In genomic region chr2:112822721-112823120, GRCm38 (mm10) we compare ENCODE assay signal across 11 mouse cellular contexts.
DNase-seq lines count a peak whose midpoint lies in the region; ATAC-seq and TF ChIP-seq lines count a peak whose summit lies in the region.
"Had no signal": no experiment of that assay in that cellular context is flagged by ENCODE, and none has a peak within 500 bp of the region (broad histone marks: within the 10 kb centered on the region; RNA-seq: fewer than 3 reads in every experiment).

No protein-coding gene starts in this region.

- H3K27me3 ChIP-seq in heart, adult 2 months (ENCODE audit: control insufficient read depth, insufficient read depth, low read length) = no peaks in the 10 kb centered on the region
- no peaks in the 10 kb centered on the region for H3K27me3 ChIP-seq in heart, embryonic 10.5 days (ENCODE audit: insufficient read depth, poor library complexity, severe bottlenecking)
- H3K27me3 ChIP-seq in midbrain, postnatal 0 days (ENCODE audit: insufficient read depth, low read length) = no peaks in the 10 kb centered on the region
- H3K27me3 ChIP-seq: embryonic facial prominence, embryonic 15.5 days had no signal

- no peak for ATAC-seq in midbrain, postnatal 0 days (ENCODE audit: low FRiP score)
- ATAC-seq: activated CD4-positive, CD25-positive, alpha-beta regulatory T cell, adult 4 months had no signal

- H3K9me3 ChIP-seq in heart, embryonic 10.5 days = no peaks in the 10 kb centered on the region
- H3K9me3 ChIP-seq in midbrain, postnatal 0 days (ENCODE audit: low read length) = no peaks in the 10 kb centered on the region
- H3K9me3 ChIP-seq: embryonic facial prominence, embryonic 15.5 days had no signal

- no peak for DNase-seq in heart, adult 2 months
- no peak for DNase-seq in heart, embryonic 10.5 days (ENCODE audit: low spot score)
- peak; percentile 25 to 51 for DNase-seq in left cerebral cortex, postnatal 25 days (ENCODE audit: low spot score in 2 of 2)
- no peak for DNase-seq in left cerebral cortex, adult 8-10 months (ENCODE audit: low spot score in 2 of 2)
- peak; percentile 52 for DNase-seq in midbrain, postnatal 0 days (ENCODE audit: low spot score)
- DNase-seq in testis, postnatal 10 days (ENCODE audit: low spot score) = no peak
- no peak for DNase-seq in adrenal gland, adult 8-10 months
- DNase-seq: lung, adult 18-20 months had no signal

- H3K4me1 ChIP-seq in heart, adult 2 months (ENCODE audit: control insufficient read depth, insufficient read depth, low read length) = no peaks in the 10 kb centered on the region
- no peaks in the 10 kb centered on the region for H3K4me1 ChIP-seq in heart, embryonic 10.5 days
- H3K4me1 ChIP-seq in cortical plate, adult 2 months (ENCODE audit: control insufficient read depth, insufficient read depth, low read length) = no peaks in the 10 kb centered on the region; the same call in 1 of the 2 replicates
- 0 out of 2 replicates have a peak, but pooled peaks cover 3% of the 10 kb centered on the region for H3K4me1 ChIP-seq in midbrain, postnatal 0 days (ENCODE audit: insufficient read depth, low read length)
- H3K4me1 ChIP-seq: embryonic facial prominence, embryonic 15.5 days had no signal

- no peaks in the 10 kb centered on the region for H3K79me2 ChIP-seq in heart, adult 2 months (replicated peaks; ENCODE audit: control insufficient read depth, insufficient read depth, low read length)

- H3K4me2 ChIP-seq in midbrain, postnatal 0 days (ENCODE audit: low read depth, low read length, poor library complexity, severe bottlenecking) = no peak overlapping the region
- H3K4me2 ChIP-seq: embryonic facial prominence, embryonic 15.5 days had no signal

- intact Hi-C loops in heart, adult 2 months (cut with DNase I) = no loop called here
- intact Hi-C loops in left cerebral cortex, postnatal 25 days (cut with DNase I) = no loop called here

- H3K4me3 ChIP-seq in heart, adult 2 months = no peak overlapping the region
- H3K4me3 ChIP-seq in heart, embryonic 10.5 days = no peak overlapping the region
- no peak overlapping the region for H3K4me3 ChIP-seq in cortical plate, adult 2 months (ENCODE audit: insufficient read depth, low read length)
- no peak overlapping the region for H3K4me3 ChIP-seq in midbrain, postnatal 0 days (ENCODE audit: low read depth, low read length)
- H3K4me3 ChIP-seq: embryonic facial prominence, embryonic 15.5 days had no signal

- 0 out of 2 replicates have a peak, but pooled peaks have one; percentile 7 for TF ChIP-seq CTCF in heart, adult 2 months (IDR thresholded peaks at IDR 0.05)
- peak; percentile 30; the same call in 1 of the 2 replicates for TF ChIP-seq CTCF in cortical plate, adult 2 months (IDR thresholded peaks at IDR 0.05; ENCODE audit: extremely low read depth, insufficient read depth, low read length)
- peak; percentile 73 for TF ChIP-seq CTCF in midbrain, postnatal 0 days (IDR thresholded peaks at IDR 0.05)

- WGBS in heart, adult 2 months = 37% methylated on average over 3 of the region's 3 CpGs
- 39% methylated on average over 3 of the region's 3 CpGs for WGBS in heart, embryonic 10.5 days
- WGBS in midbrain, postnatal 0 days = 22% methylated on average over 3 of the region's 3 CpGs

- H3K27ac ChIP-seq in heart, adult 2 months = no peak overlapping the region
- no peak overlapping the region for H3K27ac ChIP-seq in heart, embryonic 10.5 days
- H3K27ac ChIP-seq in cortical plate, adult 2 months (ENCODE audit: insufficient read depth, low read length) = no peak overlapping the region
- no peak overlapping the region for H3K27ac ChIP-seq in midbrain, postnatal 0 days (ENCODE audit: low read depth, low read length)
- H3K27ac ChIP-seq: embryonic facial prominence, embryonic 15.5 days had no signal

- H3K36me3 ChIP-seq in heart, adult 2 months (ENCODE audit: control insufficient read depth, insufficient read depth, low read length) = no peaks in the 10 kb centered on the region
- no peaks in the 10 kb centered on the region for H3K36me3 ChIP-seq in heart, embryonic 10.5 days
- no peaks in the 10 kb centered on the region for H3K36me3 ChIP-seq in midbrain, postnatal 0 days (ENCODE audit: insufficient read depth, low read length)
- H3K36me3 ChIP-seq: embryonic facial prominence, embryonic 15.5 days had no signal

- no peak overlapping the region for H3K9ac ChIP-seq in heart, adult 2 months (ENCODE audit: low read depth, low read length)
- no peak overlapping the region for H3K9ac ChIP-seq in midbrain, postnatal 0 days (replicated peaks; ENCODE audit: low read length, poor library complexity, severe bottlenecking)
- H3K9ac ChIP-seq: embryonic facial prominence, embryonic 15.5 days had no signal

- no peak for TF ChIP-seq POLR2A in heart, adult 2 months (IDR thresholded peaks at IDR 0.05; ENCODE audit: insufficient read depth, low read depth, low read length)
- TF ChIP-seq POLR2A in cortical plate, adult 2 months (IDR thresholded peaks at IDR 0.05; ENCODE audit: extremely low read depth, insufficient read depth, low read length) = no peak

- TF ChIP-seq EP300 in heart, adult 2 months (IDR thresholded peaks at IDR 0.05; ENCODE audit: insufficient read depth, low read depth, low read length) = no peak

Comparison
In these comparisons a context has a peak if more than half of its experiments do, and no peak if none do; other contexts are left out.
1. DNase-seq: peak in left cerebral cortex, postnatal 25 days (2 of 2) and midbrain, postnatal 0 days (single experiment); none in heart, adult 2 months (0 of 2), heart, embryonic 10.5 days (single experiment), left cerebral cortex, adult 8-10 months (0 of 2), testis, postnatal 10 days (single experiment) and adrenal gland, adult 8-10 months (single experiment).
2. CTCF ChIP-seq: peak in every context shown above with its lines; median percentile 73 in midbrain, postnatal 0 days; 30 in cortical plate, adult 2 months; 7 in heart, adult 2 months.